Mouse (Mus musculus) cortical plate, adult 2 months (tissue): ENCODE results near the gene Msantd3.

Experiments
- CTCF ChIP-seq: fragments of 200-500 bp; IDR thresholded peaks from 2 replicates; pipeline ENCODE4 v1.5.1; 2011; ENCODE audit warnings: mild to moderate bottlenecking, control low read depth, low read length; ENCODE audit not compliant: insufficient read depth; ENCODE audit errors: extremely low read depth
- POLR2A ChIP-seq: fragments of 200-500 bp; IDR thresholded peaks from 2 replicates; pipeline ENCODE4 v1.6.1; 2011; ENCODE audit warnings: mild to moderate bottlenecking, low read length, control low read depth; ENCODE audit not compliant: insufficient read depth; ENCODE audit errors: extremely low read depth

- no peak for TF ChIP-seq POLR2A
- no peak for TF ChIP-seq CTCF
These were observed 70.5 kb downstream of the Msantd3 start for GRCm38 (mm10) chr4:48610251-48610650.
